Mouse (Mus musculus): ENCODE data around the gene Klhdc8a. TPM values are rescaled to one million over a fixed set of nuclear protein-coding genes. Genes with fewer than 3 reads are reported as not detected.

Klhdc8a gene
- polyA plus RNA-seq, 1 experiment: 0.69 TPM

DNA sequence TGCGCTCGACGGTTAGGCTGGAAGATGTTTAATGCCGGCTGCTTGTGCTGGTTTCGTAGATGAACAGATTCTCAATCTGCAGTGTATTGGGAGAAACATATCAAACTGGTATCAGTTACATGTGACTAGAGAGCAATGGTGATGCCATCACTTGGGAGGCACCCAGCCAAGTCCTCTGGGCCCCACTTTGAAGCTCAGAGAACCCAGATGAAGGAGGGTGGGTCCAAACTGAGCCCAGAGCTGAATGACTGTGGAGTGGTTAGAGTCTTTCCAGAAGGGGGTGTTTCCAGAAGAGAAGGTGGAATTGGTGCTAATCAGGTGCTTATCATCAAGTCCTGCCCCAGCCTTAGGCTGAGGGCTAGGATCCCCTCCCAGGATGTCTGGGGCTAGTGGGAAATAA, 2.8 kb downstream of the Klhdc8a start:
- no peak overlapping the region for H3K27ac ChIP-seq (ENCODE audit: control insufficient read depth, insufficient read depth, low read depth, low read length)
- H3K4me3 ChIP-seq (ENCODE audit: control insufficient read depth, low read depth, low read length): no peak overlapping the region
- H3K36me3 ChIP-seq (ENCODE audit: control insufficient read depth, insufficient read depth, low read length): no peaks in the 10 kb centered on the region
- no peaks in the 10 kb centered on the region; the same call in 1 of the 2 replicates for H3K27me3 ChIP-seq (ENCODE audit: control insufficient read depth, insufficient read depth, low read length)
- H3K4me1 ChIP-seq (ENCODE audit: control insufficient read depth, insufficient read depth, low read length): peaks cover 14% of the 10 kb centered on the region
- no peak for TF ChIP-seq POLR2A (IDR thresholded peaks at IDR 0.05; ENCODE audit: control insufficient read depth, low read depth, low read length)
- TF ChIP-seq CTCF (IDR thresholded peaks at IDR 0.05; ENCODE audit: control insufficient read depth, insufficient read depth, insufficient replicate concordance, low read depth, low read length): no peak

DNA sequence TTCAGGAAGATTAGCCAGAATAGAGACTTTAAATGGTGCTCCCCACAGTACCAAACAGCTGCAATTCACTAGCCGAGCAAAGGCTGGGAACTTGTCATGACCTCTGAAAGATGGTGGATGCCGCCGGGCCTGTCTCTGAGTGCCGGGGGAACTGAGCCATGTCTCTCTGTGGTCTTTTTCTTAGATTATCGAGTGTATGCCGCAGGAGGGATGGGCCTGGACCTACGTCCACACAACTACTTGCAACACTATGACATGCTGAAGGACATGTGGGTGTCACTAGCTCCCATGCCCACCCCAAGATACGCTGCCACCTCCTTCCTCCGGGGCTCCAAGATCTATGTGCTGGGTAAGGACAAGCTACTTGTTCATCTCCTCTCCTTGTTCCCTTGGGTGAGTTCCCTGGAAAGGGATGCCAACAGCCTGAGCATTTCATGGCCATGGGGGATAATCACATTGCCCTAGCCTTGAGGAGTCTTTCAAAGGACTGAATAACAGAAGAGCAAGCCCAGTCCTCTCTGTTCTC, 4.0 kb downstream of the Klhdc8a start:
- no peaks in the 10 kb centered on the region for H3K36me3 ChIP-seq (ENCODE audit: control insufficient read depth, insufficient read depth, low read length)

DNA sequence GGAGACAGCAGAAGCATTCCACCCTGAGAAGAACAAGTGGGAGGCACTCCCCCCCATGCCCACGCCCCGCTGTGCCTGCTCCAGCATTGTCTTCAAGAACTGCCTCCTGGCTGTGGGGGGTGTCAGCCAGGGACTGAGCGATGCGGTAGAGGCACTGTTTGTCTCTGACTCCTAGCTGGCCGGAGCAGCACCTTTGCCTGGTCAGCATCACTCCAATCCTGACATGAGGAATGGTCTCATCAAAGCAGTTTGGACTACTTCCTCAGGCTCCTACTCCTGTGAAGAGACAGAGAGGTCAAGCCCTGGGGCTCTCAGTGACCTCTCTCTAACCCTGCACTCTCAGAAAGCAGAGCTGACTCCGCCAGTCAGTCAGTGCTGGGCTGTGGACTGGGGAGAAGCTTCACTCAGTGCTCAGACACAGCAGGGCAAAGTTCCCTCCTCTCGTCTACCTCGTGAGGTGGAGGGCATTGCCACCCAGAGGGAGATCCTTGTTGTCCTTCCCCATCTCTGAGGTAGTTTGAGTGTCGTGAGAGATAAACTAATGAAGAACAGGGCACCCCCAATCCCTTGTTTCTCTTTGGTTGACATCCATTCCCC, 6.3 kb downstream of the Klhdc8a start:
- TF ChIP-seq POLR2A (IDR thresholded peaks at IDR 0.05; ENCODE audit: control insufficient read depth, low read depth, low read length): no peak
- TF ChIP-seq CTCF (IDR thresholded peaks at IDR 0.05; ENCODE audit: control insufficient read depth, insufficient read depth, insufficient replicate concordance, low read depth, low read length): no peak
- Histone ChIP-seq H3K27me3 (ENCODE audit: control insufficient read depth, insufficient read depth, low read length) (no peaks in the 10 kb centered on the region), H3K4me3 (ENCODE audit: control insufficient read depth, low read depth, low read length) (no peak overlapping the region), H3K27ac (ENCODE audit: control insufficient read depth, insufficient read depth, low read depth, low read length) (no peak overlapping the region), H3K36me3 (ENCODE audit: control insufficient read depth, insufficient read depth, low read length) (no peaks in the 10 kb centered on the region), H3K4me1 (ENCODE audit: control insufficient read depth, insufficient read depth, low read length) (no peaks in the 10 kb centered on the region)

More for the DNA sequence above, 4.0 kb downstream of the Klhdc8a start:
- TF ChIP-seq CTCF (IDR thresholded peaks at IDR 0.05; ENCODE audit: control insufficient read depth, insufficient read depth, insufficient replicate concordance, low read depth, low read length): no peak
- TF ChIP-seq POLR2A (IDR thresholded peaks at IDR 0.05; ENCODE audit: control insufficient read depth, low read depth, low read length): no peak
- Histone ChIP-seq H3K27ac (ENCODE audit: control insufficient read depth, insufficient read depth, low read depth, low read length) (no peak overlapping the region), H3K4me1 (ENCODE audit: control insufficient read depth, insufficient read depth, low read length) (peaks cover 14% of the 10 kb centered on the region), H3K4me3 (ENCODE audit: control insufficient read depth, low read depth, low read length) (no peak overlapping the region), H3K27me3 (ENCODE audit: control insufficient read depth, insufficient read depth, low read length) (no peaks in the 10 kb centered on the region; the same call in 1 of the 2 replicates)

DNA sequence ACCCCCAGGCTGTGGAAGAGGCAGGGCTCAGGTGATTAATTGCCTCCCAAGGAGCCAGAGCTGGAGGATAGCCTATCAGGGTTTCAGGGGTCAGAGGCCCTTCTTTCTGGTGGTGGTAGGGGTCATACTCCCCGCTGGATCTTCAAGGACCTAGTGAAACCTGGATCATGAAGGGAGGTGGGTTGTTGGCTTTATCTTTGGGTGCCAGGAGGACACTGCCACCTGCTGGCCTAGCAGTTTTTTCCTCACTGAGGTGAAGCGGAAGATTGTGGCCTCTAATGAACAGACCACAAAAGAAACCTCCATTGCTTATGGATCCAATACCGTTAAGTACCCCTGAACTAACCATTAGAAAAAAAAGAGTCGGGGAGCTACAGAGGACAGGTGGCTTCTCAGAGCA, 7.7 kb downstream of the Klhdc8a start:
- Histone ChIP-seq H3K27ac (ENCODE audit: control insufficient read depth, insufficient read depth, low read depth, low read length) (no peak overlapping the region), H3K4me1 (ENCODE audit: control insufficient read depth, insufficient read depth, low read length) (no peaks in the 10 kb centered on the region), H3K4me3 (ENCODE audit: control insufficient read depth, low read depth, low read length) (no peak overlapping the region), H3K36me3 (ENCODE audit: control insufficient read depth, insufficient read depth, low read length) (no peaks in the 10 kb centered on the region), H3K27me3 (ENCODE audit: control insufficient read depth, insufficient read depth, low read length) (no peaks in the 10 kb centered on the region)
- TF ChIP-seq POLR2A (IDR thresholded peaks at IDR 0.05; ENCODE audit: control insufficient read depth, low read depth, low read length): no peak
- TF ChIP-seq CTCF (IDR thresholded peaks at IDR 0.05; ENCODE audit: control insufficient read depth, insufficient read depth, insufficient replicate concordance, low read depth, low read length): peak; percentile 45; the same call in 1 of the 2 replicates

DNA sequence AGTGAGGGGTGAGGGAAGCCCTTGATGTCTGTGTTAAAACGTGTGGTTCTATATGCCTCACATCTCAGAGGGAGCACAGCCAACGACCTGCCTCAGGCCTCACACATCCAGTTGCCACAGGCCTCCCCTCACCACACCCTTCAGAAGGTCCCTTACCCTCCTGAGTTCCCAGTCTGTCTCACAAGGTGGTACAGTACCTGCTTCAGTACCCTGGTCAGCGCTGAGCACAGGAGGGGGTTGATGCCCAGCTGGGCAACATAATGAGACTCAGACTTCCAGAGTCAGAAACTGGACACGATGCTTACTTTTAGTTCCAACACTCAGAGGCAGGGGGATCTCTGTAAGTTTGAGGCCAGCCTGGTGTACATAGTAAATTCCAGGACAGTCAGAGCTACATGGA, 8.4 kb downstream of the Klhdc8a start:
- H3K36me3 ChIP-seq (ENCODE audit: control insufficient read depth, insufficient read depth, low read length): no peaks in the 10 kb centered on the region
- no peak overlapping the region for H3K27ac ChIP-seq (ENCODE audit: control insufficient read depth, insufficient read depth, low read depth, low read length)
- no peak for TF ChIP-seq POLR2A (IDR thresholded peaks at IDR 0.05; ENCODE audit: control insufficient read depth, low read depth, low read length)
- TF ChIP-seq CTCF (IDR thresholded peaks at IDR 0.05; ENCODE audit: control insufficient read depth, insufficient read depth, insufficient replicate concordance, low read depth, low read length): no peak
- no peak overlapping the region for H3K4me3 ChIP-seq (ENCODE audit: control insufficient read depth, low read depth, low read length)
- peaks cover 1% of the 10 kb centered on the region; the same call in 1 of the 2 replicates for H3K4me1 ChIP-seq (ENCODE audit: control insufficient read depth, insufficient read depth, low read length)
- H3K27me3 ChIP-seq (ENCODE audit: control insufficient read depth, insufficient read depth, low read length): no peaks in the 10 kb centered on the region

DNA sequence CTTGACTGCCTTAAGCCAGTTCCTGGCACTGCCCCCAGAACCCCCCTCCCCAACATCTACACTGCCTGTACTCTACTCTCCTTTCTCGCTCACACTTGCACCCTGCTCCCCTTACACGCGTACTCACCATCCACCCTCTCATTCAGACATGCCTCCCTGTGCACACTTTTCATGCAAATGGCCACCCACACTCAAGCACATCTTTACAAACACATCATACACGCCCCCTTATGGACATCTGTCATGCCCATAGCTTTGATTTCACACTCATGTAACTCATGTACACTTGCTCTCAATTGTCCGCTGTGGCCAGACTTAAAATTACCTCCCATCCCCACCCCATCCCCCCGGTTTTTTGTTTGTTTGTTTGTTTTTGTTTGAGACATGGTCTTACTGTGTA, 9.5 kb downstream of the Klhdc8a start:
- H3K36me3 ChIP-seq (ENCODE audit: control insufficient read depth, insufficient read depth, low read length): no peaks in the 10 kb centered on the region
- TF ChIP-seq POLR2A (IDR thresholded peaks at IDR 0.05; ENCODE audit: control insufficient read depth, low read depth, low read length): no peak
- TF ChIP-seq CTCF (IDR thresholded peaks at IDR 0.05; ENCODE audit: control insufficient read depth, insufficient read depth, insufficient replicate concordance, low read depth, low read length): no peak
- peaks cover 4% of the 10 kb centered on the region for H3K4me1 ChIP-seq (ENCODE audit: control insufficient read depth, insufficient read depth, low read length)
- no peaks in the 10 kb centered on the region for H3K27me3 ChIP-seq (ENCODE audit: control insufficient read depth, insufficient read depth, low read length)
- no peak overlapping the region for H3K27ac ChIP-seq (ENCODE audit: control insufficient read depth, insufficient read depth, low read depth, low read length)
- H3K4me3 ChIP-seq (ENCODE audit: control insufficient read depth, low read depth, low read length): no peak overlapping the region

GRCm38 (mm10) chr1:132308674-132309073, 10.2 kb downstream of the Klhdc8a start:
- Histone ChIP-seq H3K27ac (ENCODE audit: control insufficient read depth, insufficient read depth, low read depth, low read length) (no peak overlapping the region), H3K4me3 (ENCODE audit: control insufficient read depth, low read depth, low read length) (no peak overlapping the region), H3K36me3 (ENCODE audit: control insufficient read depth, insufficient read depth, low read length) (no peaks in the 10 kb centered on the region), H3K4me1 (ENCODE audit: control insufficient read depth, insufficient read depth, low read length) (peaks cover 4% of the 10 kb centered on the region), H3K27me3 (ENCODE audit: control insufficient read depth, insufficient read depth, low read length) (no peaks in the 10 kb centered on the region)
- TF ChIP-seq CTCF (IDR thresholded peaks at IDR 0.05; ENCODE audit: control insufficient read depth, insufficient read depth, insufficient replicate concordance, low read depth, low read length) (no peak), POLR2A (IDR thresholded peaks at IDR 0.05; ENCODE audit: control insufficient read depth, low read depth, low read length) (no peak)

All from testis, adult 2 months (tissue).